Mouse (Mus musculus) kidney, adult 2 months (tissue): ENCODE data around the gene Platr17.

Source experiments
- CTCF ChIP-seq: fragments of 200-500 bp; conservative IDR thresholded peaks from 2 replicates; pipeline ENCODE4 v1.5.1; 2011; ENCODE audit warnings: low read depth, mild to moderate bottlenecking, control low read depth, low read length, moderate library complexity, mixed read lengths; ENCODE audit not compliant: insufficient read depth, insufficient read length
- POLR2A ChIP-seq: fragments of 200-500 bp; IDR thresholded peaks from one replicate; pipeline ENCODE4 v1.6.1; 2011; ENCODE audit warnings: low read depth, low read length, control low read depth

DNA sequence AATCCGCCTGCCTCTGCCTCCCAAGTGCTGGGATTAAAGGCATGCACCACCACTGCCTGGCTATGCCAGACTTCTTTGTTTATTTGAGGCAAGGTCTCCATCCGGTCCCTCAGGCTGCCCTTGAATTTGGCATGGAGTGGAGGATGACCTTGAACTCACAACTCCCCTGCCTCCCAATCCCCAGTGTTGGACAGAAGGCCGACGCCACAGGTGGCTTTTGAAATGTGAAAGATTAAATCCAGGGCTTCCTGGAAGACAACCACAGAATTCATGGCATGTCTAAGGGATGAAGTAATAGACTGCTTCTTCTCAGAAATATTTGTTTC, 4.0 kb upstream of the Platr17 start:
- TF ChIP-seq CTCF, result no peak
- TF ChIP-seq POLR2A, result no peak
